Mouse (Mus musculus) spleen, postnatal 4 days (tissue): Measurements from ENCODE around the gene Rps27.
A peak's percentile ranks its signal among the peaks of the same experiment; 100 is the strongest.

ENCODE experiments used
- DNase-seq, 2 experiments: peaks; one replicate each; pipeline ENCODE4 v3.0.0; 2022; ENCODE audit warnings: low spot score in 2 of 2

The Rps27 gene

DNA sequence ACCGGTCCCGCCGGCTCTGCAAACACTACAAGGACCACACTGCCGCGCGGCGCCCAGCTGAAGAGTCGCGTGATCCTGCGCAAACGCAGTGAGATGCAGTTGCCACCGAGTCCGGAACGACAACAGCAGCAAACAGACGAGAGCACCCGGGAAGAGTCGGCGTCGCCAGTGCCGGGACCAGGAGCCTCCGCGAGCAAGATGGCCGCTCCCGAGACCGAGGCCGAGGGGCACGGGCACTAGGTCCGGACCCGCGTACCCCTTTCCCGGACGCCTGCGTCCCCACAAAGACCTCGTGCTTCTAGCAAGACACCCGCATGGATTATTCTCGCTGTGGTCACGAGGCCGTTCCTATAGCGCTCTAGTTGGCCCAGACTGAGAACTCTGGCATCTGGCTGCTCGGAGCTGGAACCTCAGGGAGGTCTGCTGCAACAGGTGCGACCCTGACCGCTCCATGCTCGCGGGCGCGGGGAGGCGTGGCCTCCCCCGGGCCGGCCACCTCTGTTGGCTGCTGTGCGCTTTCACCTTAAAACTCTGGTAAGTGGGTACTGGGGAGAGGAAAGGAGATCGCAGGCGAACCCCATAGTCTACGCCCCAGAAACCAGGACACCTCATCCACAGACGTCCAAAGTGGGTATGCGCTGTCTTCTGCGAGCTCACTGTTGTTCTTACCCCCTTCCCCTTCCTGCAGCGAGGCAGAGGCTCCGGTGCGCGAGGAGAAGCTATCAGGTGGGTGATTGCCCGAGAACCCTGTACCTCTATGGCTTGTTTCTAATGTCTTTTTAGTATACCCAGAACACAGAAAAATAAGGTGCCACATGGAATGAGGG, 18.3 kb upstream of the Rps27 start, which contains the start of gene Jtb:
TSS of gene Jtb (plus strand) at position 91 of the 827 bp plus-strand sequence.
- peak; percentile 87 to 93 for DNase-seq

GRCm38 (mm10) chr3:90231075-90231474, 17.6 kb upstream of the Rps27 start:
- DNase-seq: no peak

DNA sequence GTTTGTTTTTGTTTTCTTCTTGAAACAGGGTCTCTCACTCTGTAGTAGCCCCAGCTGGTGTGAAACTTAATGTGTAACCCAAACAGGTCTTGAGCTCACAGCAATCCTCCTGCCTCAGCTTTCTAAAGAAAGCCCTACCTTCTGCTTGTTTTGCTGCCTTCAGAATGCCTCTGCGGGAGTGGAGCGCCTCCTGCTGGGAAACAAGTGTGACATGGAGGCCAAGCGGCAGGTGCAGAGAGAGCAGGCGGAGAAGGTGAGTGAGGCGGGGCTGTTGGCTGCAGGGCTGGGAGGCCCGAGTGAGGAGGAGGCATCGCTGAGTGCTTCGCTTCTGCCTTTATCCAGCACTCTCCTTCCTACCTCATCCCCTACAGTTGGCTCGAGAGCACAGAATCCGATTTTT, 10.9 kb upstream of the Rps27 start:
- DNase-seq: no peak

DNA sequence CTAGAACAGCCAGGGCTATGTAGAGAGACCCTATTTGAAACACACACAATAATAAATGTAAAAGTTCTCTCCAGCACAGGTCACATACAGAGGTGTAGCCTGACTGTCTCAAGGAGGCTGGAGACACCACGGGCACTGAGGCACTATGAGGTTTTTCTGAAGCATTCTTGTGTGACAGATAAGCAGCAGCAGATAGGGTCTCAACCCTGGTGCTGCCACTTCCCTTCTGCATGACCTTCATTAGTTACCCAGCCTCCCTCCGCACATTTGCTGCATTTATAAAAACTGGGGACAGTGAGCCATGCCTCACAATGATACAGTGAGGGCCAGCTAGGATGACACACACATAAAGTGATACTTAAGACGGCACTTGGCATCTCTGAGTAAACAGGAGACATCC, 9.5 kb upstream of the Rps27 start:
- no peak for DNase-seq

DNA sequence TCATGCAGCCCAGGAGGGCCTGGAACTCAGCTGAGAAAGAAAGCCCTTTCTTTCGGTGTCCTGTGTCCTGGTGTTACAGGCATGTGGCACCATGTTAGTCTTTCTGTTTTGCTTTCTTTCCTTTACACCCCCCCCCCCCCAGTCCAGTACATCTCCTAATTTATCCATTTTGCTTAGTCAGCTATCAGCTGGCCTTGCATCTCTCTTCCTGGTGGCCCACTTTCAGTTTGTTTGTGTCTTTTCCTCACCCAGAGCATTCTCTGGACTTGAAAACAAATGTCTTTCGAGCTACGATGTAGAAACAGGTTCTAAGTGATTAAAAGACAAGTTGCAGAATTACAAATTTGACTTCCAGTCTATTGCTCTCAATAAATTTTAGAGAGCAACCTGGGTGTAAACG, 9.0 kb upstream of the Rps27 start:
- no peak for DNase-seq

DNA sequence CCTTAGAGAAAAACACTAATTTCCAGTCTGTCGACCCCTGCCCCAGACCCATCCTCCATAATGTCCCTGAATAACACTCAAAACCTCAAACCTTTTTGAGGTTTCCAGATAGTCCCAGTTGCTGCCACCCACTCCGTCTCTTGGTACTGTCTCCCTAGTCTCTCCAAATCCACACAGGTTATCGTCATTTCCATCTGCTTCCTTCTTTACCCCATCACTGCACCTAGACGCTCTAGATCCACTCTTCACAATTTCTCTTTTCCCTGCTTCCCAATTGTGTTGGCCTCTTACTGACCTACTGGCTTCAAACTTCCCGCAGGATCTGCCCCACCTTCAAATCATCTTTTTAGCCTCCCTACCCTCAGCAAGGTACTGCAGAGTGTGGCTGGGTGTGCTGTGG, 7.7 kb upstream of the Rps27 start:
- DNase-seq: no peak

DNA sequence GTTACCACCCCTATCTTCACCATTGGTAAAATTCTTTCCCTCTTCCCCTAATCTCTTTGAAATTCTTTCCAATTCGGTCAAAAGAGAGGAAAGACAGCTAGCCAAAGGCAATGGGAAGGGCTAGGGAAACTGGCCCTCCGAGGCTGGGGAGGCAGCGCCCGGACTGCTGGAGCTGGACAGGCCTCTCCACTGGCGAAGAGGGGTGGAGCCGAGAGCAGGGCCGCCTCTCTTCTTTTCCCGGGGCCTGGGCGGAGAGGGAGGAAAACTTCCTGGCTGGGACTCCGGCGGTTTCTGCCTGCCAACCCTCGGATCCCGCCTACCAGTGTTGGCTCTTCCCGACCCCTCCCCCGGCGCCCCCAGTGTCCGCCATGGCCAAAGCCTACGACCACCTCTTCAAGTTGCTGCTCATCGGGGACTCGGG, 7.1 kb upstream of the Rps27 start:
- peak; percentile 41 to 74 for DNase-seq

GRCm38 (mm10) chr3:90220088-90220487, 6.6 kb upstream of the Rps27 start:
- peak in 1 of 2 experiments; percentile 37 for DNase-seq

DNA sequence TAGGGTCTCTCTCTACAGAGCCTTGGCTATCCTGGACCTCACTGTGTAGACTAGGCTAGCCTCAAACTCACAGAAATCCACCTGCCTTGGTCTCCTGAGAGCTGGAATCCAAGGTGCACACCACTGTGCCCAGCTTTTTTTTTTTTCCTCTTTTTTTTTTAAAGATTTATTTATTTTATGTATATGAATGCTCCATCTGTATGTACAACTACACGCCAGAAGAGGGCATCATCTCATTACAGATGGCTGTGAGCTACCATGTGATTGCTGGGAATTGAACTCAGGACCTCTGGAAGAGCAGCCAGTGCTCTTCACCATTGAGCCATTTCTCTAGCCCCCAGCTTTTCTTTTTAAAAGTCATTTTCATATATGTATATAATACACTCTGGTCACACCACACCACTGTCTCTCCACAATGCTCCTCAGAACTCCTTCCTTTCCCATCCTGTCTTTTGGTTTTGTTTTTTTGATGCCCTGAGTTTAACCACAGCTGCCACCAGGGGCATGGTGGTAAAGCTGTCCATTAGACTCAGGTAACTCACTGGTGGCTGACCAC, 2.5 kb upstream of the Rps27 start:
- no peak for DNase-seq

DNA sequence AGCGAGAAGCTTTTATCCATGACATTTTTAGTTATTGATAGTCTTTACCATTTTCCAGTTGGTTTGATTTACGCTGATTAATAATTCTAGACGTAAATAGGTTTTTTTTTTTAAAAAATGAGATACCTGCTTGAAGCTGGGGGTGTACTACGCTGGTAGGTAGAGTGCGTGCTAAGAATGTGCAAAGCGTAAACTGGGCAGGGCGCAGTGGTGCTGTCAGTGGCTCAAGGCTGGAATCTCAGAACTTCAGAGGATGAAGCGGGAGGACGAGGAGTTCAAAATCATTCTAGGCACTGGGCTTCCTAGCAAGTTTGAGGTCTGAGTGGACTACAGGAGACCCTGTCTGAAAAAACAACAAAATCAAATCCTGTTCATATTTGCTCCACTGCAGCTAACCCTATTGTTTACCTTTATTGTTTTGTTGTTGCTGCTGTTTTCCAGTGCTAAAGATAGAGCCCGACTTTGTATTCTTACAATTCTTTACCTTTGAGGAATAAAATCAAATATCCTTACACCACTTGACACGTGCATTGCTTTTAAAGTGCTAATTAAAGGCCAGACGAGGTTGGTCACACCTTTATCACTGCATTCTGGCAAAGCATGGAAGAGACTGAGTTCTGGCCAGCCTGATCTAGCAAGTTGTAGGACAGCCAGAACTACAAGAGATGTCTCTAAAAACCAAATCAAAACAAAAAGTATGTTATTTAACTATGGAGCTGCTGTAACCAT, 669 bp upstream of the Rps27 start:
- no peak for DNase-seq

GRCm38 (mm10) chr3:90212723-90213122, 728 bp downstream of the Rps27 start:
- DNase-seq: no peak

DNA sequence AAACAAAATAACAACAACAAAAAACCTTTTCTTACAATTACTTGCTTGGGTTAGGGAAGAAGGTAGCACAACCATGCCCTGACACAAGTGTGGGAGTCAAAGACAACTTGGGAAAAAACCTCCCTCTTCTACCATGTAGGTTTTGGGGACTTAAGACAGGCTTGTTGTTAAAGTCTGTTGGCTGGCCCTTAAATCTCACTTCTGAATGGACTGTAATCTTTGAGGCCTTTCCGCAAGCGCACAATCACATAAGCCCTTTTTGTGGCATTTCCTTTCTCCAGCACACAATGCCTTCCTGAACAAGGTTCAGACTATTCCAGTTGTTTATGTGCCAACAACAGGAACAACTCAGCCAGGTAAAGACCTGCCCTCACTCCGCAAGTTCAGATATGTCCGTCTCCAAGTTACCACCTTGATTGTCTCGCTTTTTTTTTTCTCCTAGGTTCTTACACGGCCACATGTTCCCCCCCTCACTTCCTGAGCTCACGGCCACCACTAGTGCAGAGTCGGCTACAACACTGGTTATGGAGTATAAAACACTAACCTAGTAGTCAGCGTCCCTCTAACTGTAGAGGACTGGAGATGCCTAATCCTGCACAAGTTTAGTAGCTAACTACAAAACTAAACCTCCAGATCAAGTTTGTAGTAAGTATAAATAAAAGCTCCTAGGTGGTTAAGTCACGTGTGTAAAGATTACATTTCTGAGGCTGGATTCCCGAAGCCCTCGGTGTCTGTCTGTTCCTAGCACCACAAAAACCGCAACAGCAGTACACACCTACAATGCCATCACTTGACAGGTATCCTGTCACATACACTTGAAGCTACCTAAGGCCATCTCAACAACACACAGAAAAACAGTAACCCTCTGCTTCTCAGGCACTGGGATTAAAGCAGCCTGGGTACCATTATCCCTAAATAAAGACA, 1.7 kb downstream of the Rps27 start:
- no peak for DNase-seq

DNA sequence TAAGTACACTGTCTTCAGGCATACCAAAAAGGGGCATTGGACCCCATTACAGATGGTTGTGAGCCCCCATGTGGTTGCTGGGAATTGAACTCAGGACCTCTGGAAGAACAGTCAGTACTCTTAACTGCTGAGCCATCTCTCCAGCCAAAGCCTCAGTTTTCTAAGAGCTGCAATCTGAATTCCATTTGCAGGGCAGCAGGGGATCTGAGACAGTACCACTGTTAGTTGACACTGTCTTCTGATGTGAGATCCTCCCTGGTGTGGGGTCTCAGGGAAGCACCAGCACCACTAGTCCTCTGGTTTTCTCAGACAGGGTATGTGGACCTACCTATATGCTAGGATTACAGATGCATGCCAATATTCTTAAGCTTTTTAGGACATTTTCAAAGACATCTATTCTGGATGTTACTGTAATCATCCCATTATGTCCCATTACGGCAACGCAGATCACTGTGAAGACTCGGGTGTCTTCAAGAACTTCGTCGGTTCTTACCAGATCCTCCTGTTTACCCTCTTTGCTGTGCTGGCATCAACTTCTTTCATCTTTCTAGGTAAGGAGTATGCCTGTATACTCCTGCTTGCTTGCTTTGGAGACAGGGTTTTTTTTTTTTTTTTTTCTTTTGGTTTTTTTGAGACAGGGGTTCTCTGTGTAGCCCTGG, 3.4 kb downstream of the Rps27 start:
- DNase-seq: no peak

DNA sequence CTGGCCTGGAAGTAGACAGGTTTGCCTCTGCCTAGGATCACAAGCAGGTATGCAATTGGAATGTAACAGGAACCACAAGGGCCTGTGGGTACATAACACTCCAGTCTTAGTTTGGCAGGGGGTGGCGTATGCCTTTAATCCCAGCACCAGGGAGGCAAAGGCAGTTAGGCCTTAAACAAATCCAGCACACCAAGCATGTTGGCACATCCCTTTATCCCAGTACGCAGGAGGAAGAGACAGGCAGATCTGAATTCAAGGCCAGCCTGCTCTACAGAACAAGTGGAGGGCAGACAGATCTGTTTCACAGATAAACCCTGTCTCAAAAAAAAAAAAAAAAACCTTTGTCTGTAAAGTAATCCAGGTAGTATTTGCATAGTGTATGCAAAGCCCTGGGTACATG, 4.8 kb downstream of the Rps27 start:
- no peak for DNase-seq

DNA sequence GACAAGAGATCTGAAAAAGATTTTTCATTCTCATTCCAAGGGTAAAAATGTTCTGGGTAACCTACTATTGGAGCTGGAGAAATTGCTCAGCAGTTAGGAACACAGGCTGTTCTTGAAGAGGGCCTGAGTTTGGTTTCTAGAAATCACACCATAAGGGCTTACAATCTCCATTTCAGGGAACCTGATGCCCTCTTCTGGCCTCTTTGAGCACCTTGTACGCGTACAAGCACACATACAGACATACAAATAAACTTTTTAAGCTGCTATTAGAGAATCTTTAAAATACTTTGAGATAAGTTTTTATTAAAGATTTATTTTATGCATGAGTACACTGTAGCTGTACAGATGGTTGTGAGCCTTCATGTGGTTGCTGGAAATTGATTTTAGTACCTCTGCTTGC, 8.9 kb downstream of the Rps27 start:
- no peak for DNase-seq

GRCm38 (mm10) chr3:90203619-90204018, 9.8 kb downstream of the Rps27 start:
- DNase-seq: no peak

DNA sequence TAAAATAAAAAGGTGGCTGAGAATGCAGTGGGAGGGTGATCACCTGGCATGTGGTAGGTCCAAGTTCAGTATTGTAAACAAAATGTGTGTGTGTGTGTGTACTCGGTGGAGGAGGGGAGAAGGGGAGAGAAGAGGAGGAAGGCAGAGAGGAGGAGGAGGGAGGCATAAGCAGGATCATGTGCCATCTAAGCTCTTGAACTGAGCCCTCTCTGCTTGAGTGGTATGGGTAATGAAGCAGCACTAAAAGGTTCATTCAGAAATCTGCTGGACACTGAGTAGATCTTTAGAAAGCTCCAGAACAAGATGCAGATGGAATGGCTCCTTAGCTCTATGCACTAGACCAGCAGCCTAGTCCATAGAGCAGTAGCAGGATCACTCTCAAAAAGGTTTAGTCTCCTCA, 10.6 kb downstream of the Rps27 start:
- no peak for DNase-seq

DNA sequence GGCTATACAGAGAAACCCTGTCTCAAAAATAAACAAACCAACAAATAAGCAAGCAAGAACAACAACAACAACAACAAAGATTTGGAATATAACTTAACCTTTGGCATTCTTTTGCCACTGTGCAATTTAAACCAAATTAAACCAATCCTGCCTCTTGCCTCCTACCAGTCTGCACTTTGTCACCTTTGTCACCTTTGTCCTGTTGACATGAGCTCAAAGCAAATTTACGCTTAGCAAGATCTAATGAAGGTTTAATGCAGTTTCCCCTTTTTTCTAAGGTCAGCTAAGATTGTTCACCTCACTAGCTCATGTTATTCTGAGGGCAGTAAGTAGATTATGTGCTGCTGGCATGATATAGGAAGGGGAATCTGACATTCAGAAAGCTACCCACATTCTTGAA, 15.9 kb downstream of the Rps27 start:
- DNase-seq: no peak

DNA sequence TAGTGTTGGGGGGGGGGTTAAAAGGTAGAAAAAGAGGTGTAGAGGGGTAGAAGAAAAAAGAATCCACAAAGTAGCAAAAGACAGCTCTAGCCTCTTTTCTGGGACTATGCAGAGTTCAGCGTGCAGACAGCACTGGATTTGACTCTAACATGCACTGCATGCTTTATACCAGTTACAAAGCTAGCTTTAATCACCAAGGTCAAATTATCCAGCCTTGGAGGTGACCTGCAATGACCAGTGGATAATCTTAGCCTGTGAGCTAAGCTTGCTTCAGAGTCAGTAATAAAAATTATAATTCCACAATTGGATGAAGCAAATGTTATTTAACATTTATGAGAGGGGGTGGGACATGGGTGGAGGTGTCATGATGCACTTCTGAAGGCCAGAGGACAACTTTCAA, 17.8 kb downstream of the Rps27 start:
- DNase-seq: no peak

DNA sequence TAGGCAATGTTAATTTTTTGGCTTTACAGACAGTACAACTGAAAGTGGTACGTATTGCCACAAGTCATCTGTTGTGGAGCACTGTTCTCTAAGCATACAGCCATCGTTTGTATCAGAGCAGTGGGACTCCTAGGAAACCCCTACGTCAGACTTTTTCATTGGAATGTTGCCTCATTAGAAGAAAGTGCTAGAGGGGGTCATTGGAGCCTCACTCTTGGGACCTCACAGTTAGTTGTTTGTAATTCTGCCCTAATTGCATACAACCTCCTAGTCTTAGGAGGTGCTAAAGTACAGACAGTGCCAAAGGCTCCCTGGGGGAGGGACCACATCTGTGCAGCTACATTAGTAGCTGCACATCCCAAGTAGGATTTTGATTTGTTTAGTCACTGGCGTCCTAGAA, 18.7 kb downstream of the Rps27 start:
- no peak for DNase-seq

DNA sequence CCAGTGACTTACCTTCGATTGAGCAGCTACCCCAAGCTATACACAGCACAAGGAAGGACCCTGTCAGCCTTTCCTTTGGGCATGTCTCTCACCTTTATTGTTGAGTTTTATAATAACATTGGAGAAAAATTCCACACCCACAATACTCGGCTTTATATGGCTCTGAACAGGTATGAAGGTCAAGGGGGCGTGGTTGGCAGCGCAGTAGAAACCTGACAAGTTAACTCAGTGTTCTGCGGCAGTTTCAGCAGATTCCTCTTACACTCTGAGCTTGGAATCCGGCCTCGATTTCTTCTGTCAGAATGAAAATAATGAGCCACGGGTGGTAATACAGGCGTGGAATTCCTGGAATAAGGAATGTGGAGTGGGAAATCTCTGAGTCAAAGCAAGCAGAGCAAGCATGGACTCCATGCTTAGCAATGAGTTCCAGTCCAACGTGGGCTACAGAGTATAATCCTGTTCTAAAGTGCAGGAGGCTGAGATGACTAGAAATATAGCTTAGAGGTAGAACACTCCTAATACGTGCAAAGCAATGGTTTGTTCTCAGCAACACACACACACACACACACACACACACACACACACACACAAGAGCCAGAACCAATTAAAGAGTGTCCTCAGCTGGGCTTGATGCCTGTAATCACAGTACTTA, 22.5 kb downstream of the Rps27 start:
- no peak for DNase-seq
